Mouse (Mus musculus): Measurements from ENCODE around the gene Slc25a47. TPM values are rescaled to one million over a fixed set of nuclear protein-coding genes. Genes with fewer than 3 reads are reported as not detected.

Slc25a47 gene
- total and polyA plus RNA-seq, 3 experiments, result 3.0 to 5.3 (median 3.1) TPM

GRCm38 (mm10) chr12:108882776-108883175, 46.9 kb downstream of the Slc25a47 start:
- no peak overlapping the region for H3K9ac ChIP-seq (ENCODE audit: insufficient read depth, low read depth)

GRCm38 (mm10) chr12:108885906-108886305, 50.1 kb downstream of the Slc25a47 start:
- in situ Hi-C loops (cut with MboI; ENCODE audit: low pct_ligation_motif_present, low pct_unique_long_range_greater_than_20kb, low sequenced_read_pairs), result no loop called here
- H3K4me1 ChIP-seq (ENCODE audit: control insufficient read depth in 1 of 2, insufficient read depth in 2 of 2), result no peaks in the 10 kb centered on the region
- H3K4me3 ChIP-seq (replicated peaks in 1 of 3; ENCODE audit: low read depth in 2 of 3, low read length in 2 of 3, poor library complexity in 1 of 3), result no peak overlapping the region
- H3K79me2 ChIP-seq (replicated peaks; ENCODE audit: control insufficient read depth, extremely low read depth, insufficient read depth, poor library complexity, severe bottlenecking), result peaks cover 12% of the 10 kb centered on the region; the same call in 1 of the 2 replicates
- H3K27me3 ChIP-seq (replicated peaks), result no peaks in the 10 kb centered on the region
- no peak overlapping the region for H3K9ac ChIP-seq (ENCODE audit: insufficient read depth, low read depth)
- no peak for DNase-seq (ENCODE audit: extremely low read depth)
- H3K36me3 ChIP-seq (replicated peaks in 1 of 2; ENCODE audit: control insufficient read depth in 1 of 2, insufficient read depth in 1 of 2, low read length in 1 of 2), result peaks cover 91 to 99% of the 10 kb centered on the region in 2 experiments
- H3K9me3 ChIP-seq (replicated peaks; ENCODE audit: low read length), result no peaks in the 10 kb centered on the region
- TF ChIP-seq NELFE (IDR thresholded peaks at IDR 0.05; ENCODE audit: low read depth, low read length), result no peak
- TF ChIP-seq MAFK (IDR thresholded peaks at IDR 0.05; ENCODE audit: insufficient replicate concordance, low read length), result no peak
- TF ChIP-seq MAX (IDR thresholded peaks at IDR 0.05; ENCODE audit: low read length), result no peak
- TF ChIP-seq MXI1 (IDR thresholded peaks at IDR 0.05; ENCODE audit: low read depth, low read length), result no peak
- no peak for TF ChIP-seq MAZ (IDR thresholded peaks at IDR 0.05; ENCODE audit: low read depth, low read length)
- no peak for TF ChIP-seq ELF1 (IDR thresholded peaks at IDR 0.05; ENCODE audit: low read depth, low read length)
- TF ChIP-seq CTCF (conservative IDR thresholded peaks at IDR 0.05 in 1 of 2, IDR thresholded peaks at IDR 0.05 in 1 of 2; ENCODE audit: low read depth in 2 of 2, low read length in 2 of 2), result no peak
- TF ChIP-seq USF2 (conservative IDR thresholded peaks at IDR 0.05; ENCODE audit: low read depth, low read length), result no peak
- TF ChIP-seq BHLHE40 (IDR thresholded peaks at IDR 0.05; ENCODE audit: low read depth, low read length), result no peak
- TF ChIP-seq GABPA (IDR thresholded peaks at IDR 0.05; ENCODE audit: insufficient replicate concordance, low read depth, low read length), result no peak
- TF ChIP-seq TBP (conservative IDR thresholded peaks at IDR 0.05; ENCODE audit: low read depth, low read length), result no peak
- no peak for TF ChIP-seq EP300 (IDR thresholded peaks at IDR 0.05; ENCODE audit: low read length)
- no peak for TF ChIP-seq IRF4 (IDR thresholded peaks at IDR 0.05; ENCODE audit: low read depth, low read length)
- TF ChIP-seq JUN (IDR thresholded peaks at IDR 0.05; ENCODE audit: insufficient read depth, low read depth, low read length), result no peak
- TF ChIP-seq POLR2A (IDR thresholded peaks at IDR 0.05; ENCODE audit: low read depth, low read length), result no peak
- dilution Hi-C loops (cut with MboI; ENCODE audit: extremely low pct_ligation_motif_present, extremely low pct_unique_long_range_greater_than_20kb, low sequenced_read_pairs), result no loop called here
- no peak overlapping the region for H3K27ac ChIP-seq (ENCODE audit: insufficient read depth, low read depth)
- H3K4me2 ChIP-seq (ENCODE audit: insufficient read depth, low read depth, poor library complexity, severe bottlenecking), result no peak overlapping the region

More at GRCm38 (mm10) chr12:108882776-108883175, 46.9 kb downstream of the Slc25a47 start:
- no peaks in the 10 kb centered on the region for H3K9me3 ChIP-seq (replicated peaks; ENCODE audit: low read length)
- H3K79me2 ChIP-seq (replicated peaks; ENCODE audit: control insufficient read depth, extremely low read depth, insufficient read depth, poor library complexity, severe bottlenecking), result no peaks in the 10 kb centered on the region
- no peak for DNase-seq (ENCODE audit: extremely low read depth)
- H3K27me3 ChIP-seq (replicated peaks), result no peaks in the 10 kb centered on the region
- dilution Hi-C loops (cut with MboI; ENCODE audit: extremely low pct_ligation_motif_present, extremely low pct_unique_long_range_greater_than_20kb, low sequenced_read_pairs), result no loop called here
- H3K4me3 ChIP-seq (replicated peaks in 1 of 3; ENCODE audit: low read depth in 2 of 3, low read length in 2 of 3, poor library complexity in 1 of 3), result no peak overlapping the region
- no peak for TF ChIP-seq KAT2A (IDR thresholded peaks at IDR 0.05; ENCODE audit: insufficient replicate concordance, low read length)
- no peak for TF ChIP-seq ZMIZ1 (IDR thresholded peaks at IDR 0.05; ENCODE audit: low read depth, low read length)
- no peak for TF ChIP-seq NRF1 (IDR thresholded peaks at IDR 0.05; ENCODE audit: low read depth, low read length)
- TF ChIP-seq TCF12 (IDR thresholded peaks at IDR 0.05; ENCODE audit: low read depth, low read length), result no peak
- TF ChIP-seq MXI1 (IDR thresholded peaks at IDR 0.05; ENCODE audit: low read depth, low read length), result no peak
- TF ChIP-seq MAFK (IDR thresholded peaks at IDR 0.05; ENCODE audit: insufficient replicate concordance, low read length), result no peak
- no peak for TF ChIP-seq ETS1 (conservative IDR thresholded peaks at IDR 0.05; ENCODE audit: low read depth, low read length)
- no peak for TF ChIP-seq IRF4 (IDR thresholded peaks at IDR 0.05; ENCODE audit: low read depth, low read length)
- no peak for TF ChIP-seq ZC3H11A (IDR thresholded peaks at IDR 0.05; ENCODE audit: low read depth, low read length)
- no peak for TF ChIP-seq SIN3A (IDR thresholded peaks at IDR 0.05; ENCODE audit: low read length)
- TF ChIP-seq USF2 (conservative IDR thresholded peaks at IDR 0.05; ENCODE audit: low read depth, low read length), result no peak
- TF ChIP-seq EP300 (IDR thresholded peaks at IDR 0.05; ENCODE audit: low read length), result no peak
- no peak for TF ChIP-seq HCFC1 (IDR thresholded peaks at IDR 0.05; ENCODE audit: low read depth, low read length)
- no peak for TF ChIP-seq ELF1 (IDR thresholded peaks at IDR 0.05; ENCODE audit: low read depth, low read length)
- TF ChIP-seq PAX5 (IDR thresholded peaks at IDR 0.05; ENCODE audit: low read length), result no peak
- no peak for TF ChIP-seq MEF2A (IDR thresholded peaks at IDR 0.05; ENCODE audit: borderline replicate concordance, low read depth, low read length)
- in situ Hi-C loops (cut with MboI; ENCODE audit: low pct_ligation_motif_present, low pct_unique_long_range_greater_than_20kb, low sequenced_read_pairs), result no loop called here
- no peaks in the 10 kb centered on the region for H3K4me1 ChIP-seq (ENCODE audit: control insufficient read depth in 1 of 2, insufficient read depth in 2 of 2)
- H3K4me2 ChIP-seq (ENCODE audit: insufficient read depth, low read depth, poor library complexity, severe bottlenecking), result no peak overlapping the region
- H3K27ac ChIP-seq (ENCODE audit: insufficient read depth, low read depth), result no peak overlapping the region
- H3K36me3 ChIP-seq (replicated peaks in 1 of 2; ENCODE audit: control insufficient read depth in 1 of 2, insufficient read depth in 1 of 2, low read length in 1 of 2), result peaks cover 91 to 99% of the 10 kb centered on the region in 2 experiments
